Mouse (Mus musculus): ENCODE measurements around the gene Erbb2.

The Erbb2 gene

GRCm38 (mm10) chr11:98457367-98458120 lies 45.3 kb downstream of the Erbb2 start:
- peak; percentile 92 to 94 for DNase-seq (ENCODE audit: low spot score in 2 of 2)

GRCm38 (mm10) chr11:98458121-98458990 lies 46.1 kb downstream of the Erbb2 start:
- DNase-seq (ENCODE audit: low spot score in 2 of 2), result no peak

- peak; percentile 34 to 53 for DNase-seq (ENCODE audit: low spot score in 2 of 2)
Observed at GRCm38 (mm10) chr11:98459071-98459741, 46.9 kb downstream of the Erbb2 start.

GRCm38 (mm10) chr11:98459860-98460259 lies 47.6 kb downstream of the Erbb2 start:
- DNase-seq (ENCODE audit: low spot score in 2 of 2), result no peak

- no peak for DNase-seq (ENCODE audit: low spot score in 2 of 2)
Observed at GRCm38 (mm10) chr11:98461109-98461720, 48.9 kb downstream of the Erbb2 start.

- no peak for DNase-seq (ENCODE audit: low spot score in 2 of 2)
Observed at GRCm38 (mm10) chr11:98462255-98462654, 50.0 kb downstream of the Erbb2 start.

GRCm38 (mm10) chr11:98463911-98464310 lies 51.6 kb downstream of the Erbb2 start:
- DNase-seq (ENCODE audit: low spot score in 2 of 2), result no peak

- no peak for DNase-seq (ENCODE audit: low spot score in 2 of 2)
Observed at GRCm38 (mm10) chr11:98464516-98464915, 52.2 kb downstream of the Erbb2 start.

- no peak for DNase-seq (ENCODE audit: low spot score in 2 of 2)
Observed at GRCm38 (mm10) chr11:98469761-98470714, 57.8 kb downstream of the Erbb2 start.

GRCm38 (mm10) chr11:98470795-98471194 lies 58.5 kb downstream of the Erbb2 start:
- DNase-seq (ENCODE audit: low spot score in 2 of 2), result no peak

- DNase-seq (ENCODE audit: low spot score in 2 of 2), result no peak
Observed at GRCm38 (mm10) chr11:98472696-98473095, 60.4 kb downstream of the Erbb2 start.

- no peak for DNase-seq (ENCODE audit: low spot score in 2 of 2)
Observed at GRCm38 (mm10) chr11:98473916-98474479, 61.7 kb downstream of the Erbb2 start.

- no peak for DNase-seq (ENCODE audit: low spot score in 2 of 2)
Observed at GRCm38 (mm10) chr11:98474967-98475366, 62.7 kb downstream of the Erbb2 start.

- DNase-seq (ENCODE audit: low spot score in 2 of 2), result no peak
Observed at GRCm38 (mm10) chr11:98475630-98476433, 63.6 kb downstream of the Erbb2 start.

- no peak for DNase-seq (ENCODE audit: low spot score in 2 of 2)
Observed at GRCm38 (mm10) chr11:98476434-98476807, 64.2 kb downstream of the Erbb2 start.

GRCm38 (mm10) chr11:98477011-98477701 lies 64.9 kb downstream of the Erbb2 start:
- no peak for DNase-seq (ENCODE audit: low spot score in 2 of 2)

- DNase-seq (ENCODE audit: low spot score in 2 of 2), result no peak
Observed at GRCm38 (mm10) chr11:98479026-98479939, 67.0 kb downstream of the Erbb2 start.
